Comparison of ENCODE assay signal across 11 mouse cellular contexts in genomic region chr19:27382131-27382530, GRCm38 (mm10). TPM values are rescaled to one million over a fixed set of nuclear protein-coding genes. Genes with fewer than 3 reads are reported as not detected.
"Had no signal": no experiment of that assay in that cellular context is flagged by ENCODE, and none has a peak within 500 bp of the region (broad histone marks: within the 10 kb centered on the region; RNA-seq: fewer than 3 reads in every experiment).

No protein-coding gene starts in this region.

- H3K4me2 ChIP-seq: limb, embryonic 15.5 days; midbrain, embryonic 12.5 days had no signal

- H3K4me1 ChIP-seq: midbrain, embryonic 12.5 days had no signal

- DNase-seq: kidney, postnatal 10 days; kidney, postnatal 4 days; lung, postnatal 14 days; right cerebral cortex, postnatal 14 days had no signal

- H3K4me3 ChIP-seq: left cerebral cortex, adult 2 months; limb, embryonic 15.5 days; midbrain, embryonic 12.5 days had no signal

- H3K9ac ChIP-seq: limb, embryonic 15.5 days; liver, embryonic 14.5 days; midbrain, embryonic 12.5 days had no signal

- H3K9me3 ChIP-seq: limb, embryonic 15.5 days; midbrain, embryonic 12.5 days had no signal

- H3K27me3 ChIP-seq: limb, embryonic 15.5 days; midbrain, embryonic 12.5 days had no signal

- H3K27ac ChIP-seq: left cerebral cortex, adult 2 months; limb, embryonic 15.5 days; liver, embryonic 14.5 days; midbrain, embryonic 12.5 days had no signal

RNA-seq across cellular contexts. Expression of gene Kcnv2, which starts 59.7 kb away (rescaled TPM):
- total RNA-seq: layer of hippocampus, postnatal 25 days; left cerebral cortex, adult 2 months; megakaryocyte-erythroid progenitor cell, adult 5-6 weeks had no signal
- polyA plus RNA-seq: limb, embryonic 11.5 days; liver, embryonic 14.5 days had no signal
